Mouse (Mus musculus): ENCODE data around the gene Cdkl3. TPM values are rescaled to one million over a fixed set of nuclear protein-coding genes. Genes with fewer than 3 reads are reported as not detected.

Cdkl3 gene
- total and polyA plus RNA-seq, 2 experiments from 2014 or later: 12.7 to 37.6 TPM

- Histone ChIP-seq H3K36me3 (ENCODE audit: insufficient read depth, low read length) (no peaks in the 10 kb centered on the region), H3K4me3 (ENCODE audit: low read length) (no peak overlapping the region), H3K27ac (peak overlapping the region; percentile 80), H3K9ac (replicated peaks; ENCODE audit: low read length) (0 out of 2 replicates have a peak overlapping the region, but pooled peaks have one; percentile 21), H3K4me2 (ENCODE audit: low read depth, low read length) (peak overlapping the region; percentile 35), H3K9me3 (ENCODE audit: low read length) (no peaks in the 10 kb centered on the region), H3K27me3 (ENCODE audit: insufficient read depth, low read length) (no peaks in the 10 kb centered on the region), H3K4me1 (ENCODE audit: insufficient read depth, low read length) (peaks cover 5% of the 10 kb centered on the region; the same call in 1 of the 2 replicates)
- no peak for TF ChIP-seq CTCF (IDR thresholded peaks at IDR 0.05; ENCODE audit: low read depth)
- DNase-seq (ENCODE audit: low spot score) (no peak), ATAC-seq (peak; percentile 22; the same call in 1 of the 2 replicates)
- 45% methylated on average over 4 of the region's 4 CpGs for WGBS
These were observed 81.8 kb downstream of the Cdkl3 start for GRCm38 (mm10) chr11:52085857-52086203.

- ATAC-seq (peak; percentile 94), DNase-seq (ENCODE audit: low spot score) (peak; percentile 76)
- 0 out of 2 replicates have a peak overlapping the region, but pooled peaks have one; percentile 21 for H3K9ac ChIP-seq (replicated peaks; ENCODE audit: low read length)
- no peaks in the 10 kb centered on the region for H3K36me3 ChIP-seq (ENCODE audit: insufficient read depth, low read length)
- H3K27me3 ChIP-seq (ENCODE audit: insufficient read depth, low read length): no peaks in the 10 kb centered on the region
- peaks cover 5% of the 10 kb centered on the region; the same call in 1 of the 2 replicates for H3K4me1 ChIP-seq (ENCODE audit: insufficient read depth, low read length)
- no peak for TF ChIP-seq CTCF (IDR thresholded peaks at IDR 0.05; ENCODE audit: low read depth)
- H3K27ac ChIP-seq: peak overlapping the region; percentile 80
- H3K9me3 ChIP-seq (ENCODE audit: low read length): no peaks in the 10 kb centered on the region
- peak overlapping the region; percentile 35 for H3K4me2 ChIP-seq (ENCODE audit: low read depth, low read length)
- 26% methylated on average over 9 of the region's 9 CpGs for WGBS
- H3K4me3 ChIP-seq (ENCODE audit: low read length): no peak overlapping the region
These were observed 82.3 kb downstream of the Cdkl3 start for GRCm38 (mm10) chr11:52086204-52086864.

GRCm38 (mm10) chr11:52089291-52089690, 85.3 kb downstream of the Cdkl3 start:
- Histone ChIP-seq H3K36me3 (ENCODE audit: insufficient read depth, low read length) (no peaks in the 10 kb centered on the region), H3K27me3 (ENCODE audit: insufficient read depth, low read length) (no peaks in the 10 kb centered on the region), H3K4me1 (ENCODE audit: insufficient read depth, low read length) (peaks cover 5% of the 10 kb centered on the region; the same call in 1 of the 2 replicates), H3K9me3 (ENCODE audit: low read length) (no peaks in the 10 kb centered on the region), H3K4me3 (ENCODE audit: low read length) (no peak overlapping the region), H3K4me2 (ENCODE audit: low read depth, low read length) (no peak overlapping the region), H3K27ac (no peak overlapping the region), H3K9ac (replicated peaks; ENCODE audit: low read length) (no peak overlapping the region)
- ATAC-seq: no peak
- DNase-seq (ENCODE audit: low spot score): no peak
- WGBS: 77% methylated on average over 8 of the region's 8 CpGs
- TF ChIP-seq CTCF (IDR thresholded peaks at IDR 0.05; ENCODE audit: low read depth): no peak

GRCm38 (mm10) chr11:52091261-52091660, 87.2 kb downstream of the Cdkl3 start:
- DNase-seq (ENCODE audit: low spot score) (no peak), ATAC-seq (no peak)
- no peak overlapping the region for H3K27ac ChIP-seq
- no peak overlapping the region for H3K4me2 ChIP-seq (ENCODE audit: low read depth, low read length)
- WGBS: 89% methylated on average over 9 of the region's 9 CpGs
- no peak for TF ChIP-seq CTCF (IDR thresholded peaks at IDR 0.05; ENCODE audit: low read depth)
- no peaks in the 10 kb centered on the region for H3K9me3 ChIP-seq (ENCODE audit: low read length)
- peaks cover 5% of the 10 kb centered on the region; the same call in 1 of the 2 replicates for H3K4me1 ChIP-seq (ENCODE audit: insufficient read depth, low read length)
- no peaks in the 10 kb centered on the region for H3K36me3 ChIP-seq (ENCODE audit: insufficient read depth, low read length)
- no peaks in the 10 kb centered on the region for H3K27me3 ChIP-seq (ENCODE audit: insufficient read depth, low read length)
- no peak overlapping the region for H3K4me3 ChIP-seq (ENCODE audit: low read length)
- H3K9ac ChIP-seq (replicated peaks; ENCODE audit: low read length): no peak overlapping the region

GRCm38 (mm10) chr11:52094568-52094967, 90.5 kb downstream of the Cdkl3 start:
- ATAC-seq (no peak), DNase-seq (ENCODE audit: low spot score) (no peak)
- H3K36me3 ChIP-seq (ENCODE audit: insufficient read depth, low read length): no peaks in the 10 kb centered on the region
- peaks cover 9% of the 10 kb centered on the region for H3K4me1 ChIP-seq (ENCODE audit: insufficient read depth, low read length)
- H3K27ac ChIP-seq: no peak overlapping the region
- no peaks in the 10 kb centered on the region for H3K27me3 ChIP-seq (ENCODE audit: insufficient read depth, low read length)
- no peak overlapping the region for H3K4me3 ChIP-seq (ENCODE audit: low read length)
- TF ChIP-seq CTCF (IDR thresholded peaks at IDR 0.05; ENCODE audit: low read depth): no peak
- no peaks in the 10 kb centered on the region for H3K9me3 ChIP-seq (ENCODE audit: low read length)
- 62% methylated on average over 5 of the region's 5 CpGs for whole genome bisulfite sequencing
- H3K9ac ChIP-seq (replicated peaks; ENCODE audit: low read length): no peak overlapping the region
- no peak overlapping the region for H3K4me2 ChIP-seq (ENCODE audit: low read depth, low read length)

GRCm38 (mm10) chr11:52097016-52097415, 93.0 kb downstream of the Cdkl3 start:
- ATAC-seq (no peak), DNase-seq (ENCODE audit: low spot score) (no peak)
- no peak overlapping the region for H3K9ac ChIP-seq (replicated peaks; ENCODE audit: low read length)
- H3K27me3 ChIP-seq (ENCODE audit: insufficient read depth, low read length): no peaks in the 10 kb centered on the region
- no peaks in the 10 kb centered on the region for H3K9me3 ChIP-seq (ENCODE audit: low read length)
- no peak for TF ChIP-seq CTCF (IDR thresholded peaks at IDR 0.05; ENCODE audit: low read depth)
- no peaks in the 10 kb centered on the region for H3K36me3 ChIP-seq (ENCODE audit: insufficient read depth, low read length)
- H3K4me3 ChIP-seq (ENCODE audit: low read length): no peak overlapping the region
- no peak overlapping the region; the same call in 1 of the 2 replicates for H3K27ac ChIP-seq
- peaks cover 25% of the 10 kb centered on the region for H3K4me1 ChIP-seq (ENCODE audit: insufficient read depth, low read length)
- H3K4me2 ChIP-seq (ENCODE audit: low read depth, low read length): no peak overlapping the region
- 76% methylated on average over 3 of the region's 3 CpGs for WGBS

- H3K4me3 ChIP-seq (ENCODE audit: low read length): no peak overlapping the region
- peak overlapping the region; percentile 79 for H3K4me2 ChIP-seq (ENCODE audit: low read depth, low read length)
- H3K4me1 ChIP-seq (ENCODE audit: insufficient read depth, low read length): peaks cover 26% of the 10 kb centered on the region
- 72% methylated on average over 2 of the region's 2 CpGs for WGBS
- TF ChIP-seq CTCF (IDR thresholded peaks at IDR 0.05; ENCODE audit: low read depth): no peak
- ATAC-seq (no peak), DNase-seq (ENCODE audit: low spot score) (no peak)
- no peaks in the 10 kb centered on the region for H3K9me3 ChIP-seq (ENCODE audit: low read length)
- peak overlapping the region; percentile 100 for H3K27ac ChIP-seq
- H3K27me3 ChIP-seq (ENCODE audit: insufficient read depth, low read length): no peaks in the 10 kb centered on the region
- no peak overlapping the region for H3K9ac ChIP-seq (replicated peaks; ENCODE audit: low read length)
- H3K36me3 ChIP-seq (ENCODE audit: insufficient read depth, low read length): no peaks in the 10 kb centered on the region
These were observed 93.6 kb downstream of the Cdkl3 start for GRCm38 (mm10) chr11:52097596-52097995.

Measured in hindbrain, postnatal 0 days (tissue).